Mouse (Mus musculus) heart, postnatal 0 days (tissue): Measurements from ENCODE around the gene Vmac. TPM values are rescaled to one million over a fixed set of nuclear protein-coding genes. Genes with fewer than 3 reads are reported as not detected.

ENCODE experiments used
- ATAC-seq: fragments of 200-750 bp; cut with Nextera tagmentation; 2 replicates; pipeline ENCODE4 v1.8.0; 2017; ENCODE audit warnings: low read depth, moderate number of reproducible peaks, moderate library complexity; ENCODE audit not compliant: insufficient read depth
- DNase-seq: peaks from one replicate; pipeline ENCODE4 v3.0.0-alpha.2; 2016; ENCODE audit warnings: low spot score
- H3K27ac ChIP-seq: fragments of 300-500 bp; sonication (generic); 2 replicates; pipeline ENCODE4 v1.5.1; 2014; ENCODE audit warnings: low read depth, mild to moderate bottlenecking
- H3K27me3 ChIP-seq: fragments of 300-500 bp; sonication (generic); 2 replicates; pipeline ENCODE4 v1.6.1; 2014; ENCODE audit warnings: low read length, mixed read lengths; ENCODE audit not compliant: control insufficient read depth, insufficient read depth
- H3K36me3 ChIP-seq: fragments of 300-500 bp; sonication (generic); replicated peaks from 2 replicates; pipeline ENCODE4 v1.6.1; 2014; ENCODE audit warnings: low read length, mixed read lengths; ENCODE audit not compliant: control insufficient read depth, insufficient read depth
- H3K4me1 ChIP-seq: fragments of 300-500 bp; sonication (generic); 2 replicates; pipeline ENCODE4 v1.6.1; 2014; ENCODE audit warnings: antibody characterized with exemption; ENCODE audit not compliant: control insufficient read depth, insufficient read depth
- H3K4me2 ChIP-seq: fragments of 300-500 bp; sonication (generic); 2 replicates; pipeline ENCODE4 v1.6.1; 2014; ENCODE audit warnings: low read depth, mild to moderate bottlenecking, low read length, moderate library complexity
- H3K4me3 ChIP-seq: fragments of 300-500 bp; sonication (generic); 2 replicates; pipeline ENCODE4 v1.5.1; 2014; ENCODE audit warnings: low read depth, low read length
- H3K9ac ChIP-seq: fragments of 300-500 bp; sonication (generic); replicated peaks from 2 replicates; pipeline ENCODE4 v1.6.1; 2014; ENCODE audit warnings: low read depth, low read length, mixed read lengths
- H3K9me3 ChIP-seq: fragments of 300-500 bp; sonication (generic); replicated peaks from 2 replicates; pipeline ENCODE4 v1.6.1; 2016; ENCODE audit warnings: low read length; ENCODE audit not compliant: control insufficient read depth
- CTCF ChIP-seq: IDR thresholded peaks from 2 replicates; pipeline ENCODE4 v1.5.1; 2016; ENCODE audit warnings: antibody characterized with exemption, control low read depth, low read depth
- EP300 ChIP-seq: IDR thresholded peaks from 2 replicates; pipeline ENCODE4 v1.6.1; 2016; ENCODE audit warnings: antibody characterized with exemption, low read depth
- WGBS: fragments of 180-500 bp; shearing (Covaris S2); extraction: QIAGEN DNeasy Blood & Tissue Kit; methylation state at CpG from one replicate; pipeline ENCODE4 v1.1.7; 2014; 5-methylcytosine and 5-hydroxymethylcytosine counted together
- polyA plus RNA-seq: library from polyadenylated mRNA; unstranded; fragments of >200 nt; fragmentation: Nextera tagmentation; extraction: Ambion mirVana; gene quantifications from 2 replicates; pipeline ENCODE4 v1.2.1, GENCODE M21; 2015
- total RNA-seq: library from RNA; depleted of rRNA; stranded (reverse); fragments of >200 nt; gene quantifications from 2 replicates; pipeline ENCODE4 v1.2.3, GENCODE M21; 2014; ENCODE audit warnings: low replicate concordance

Gene Vmac
- total and polyA plus RNA-seq, 2 experiments from 2014 or later: 10.7 to 16.3 TPM

DNA sequence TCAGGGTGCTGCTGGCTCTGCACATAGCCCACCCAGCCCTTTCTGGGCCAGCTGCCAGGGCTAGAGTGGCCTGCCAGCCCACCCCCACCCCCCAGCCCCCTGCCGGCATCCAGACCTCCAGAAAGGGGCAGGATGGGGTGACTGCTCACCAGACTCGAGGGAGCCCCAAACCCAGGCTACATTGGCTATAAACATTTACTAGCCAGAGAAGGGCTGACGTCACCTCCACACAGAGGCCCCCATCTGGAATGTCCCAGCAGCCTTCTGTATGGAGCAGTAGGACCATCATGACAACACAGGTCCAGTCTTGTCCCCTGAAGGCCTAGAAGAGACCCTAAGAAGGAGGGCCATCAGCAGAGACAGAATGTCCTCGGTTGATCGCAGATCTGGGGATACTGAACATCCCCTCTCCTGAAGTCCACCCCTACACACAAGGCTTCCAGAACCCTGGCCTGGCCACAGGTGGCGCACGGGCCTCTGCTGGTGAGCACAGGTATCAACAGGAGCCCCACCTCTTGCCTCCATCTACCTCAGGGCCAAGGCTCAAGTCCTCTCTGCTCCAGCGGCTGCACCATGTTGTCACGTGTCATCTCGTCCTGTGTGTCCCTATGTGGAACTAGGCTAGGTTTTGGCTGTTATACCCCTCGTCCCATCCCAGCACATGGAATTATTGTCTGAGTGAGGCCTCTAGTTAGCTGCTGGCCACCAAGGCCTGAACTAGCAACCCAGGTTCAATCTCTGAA, 5.8 kb upstream of the Vmac start:
- Histone ChIP-seq H3K4me2 (no peak overlapping the region), H3K9me3 (no peaks in the 10 kb centered on the region), H3K4me1 (peaks cover 25% of the 10 kb centered on the region), H3K27ac (no peak overlapping the region), H3K9ac (no peak overlapping the region), H3K4me3 (no peak overlapping the region), H3K27me3 (no peaks in the 10 kb centered on the region), H3K36me3 (peaks cover 29% of the 10 kb centered on the region)
- TF ChIP-seq EP300 (no peak), CTCF (no peak)
- 71% methylated on average over 11 of the region's 11 CpGs for WGBS
- no peak for ATAC-seq
- DNase-seq: no peak

GRCm38 (mm10) chr17:56722441-56722840, 4.6 kb upstream of the Vmac start:
- DNase-seq: no peak
- Histone ChIP-seq H3K4me2 (no peak overlapping the region), H3K9ac (no peak overlapping the region), H3K27ac (no peak overlapping the region), H3K4me3 (no peak overlapping the region), H3K4me1 (peaks cover 20% of the 10 kb centered on the region), H3K27me3 (no peaks in the 10 kb centered on the region), H3K9me3 (no peaks in the 10 kb centered on the region), H3K36me3 (peaks cover 29% of the 10 kb centered on the region)
- ATAC-seq: no peak
- TF ChIP-seq EP300 (no peak), CTCF (no peak)
- WGBS: 76% methylated on average over 5 of the region's 5 CpGs

GRCm38 (mm10) chr17:56716655-56717362, 1.0 kb downstream of the Vmac start:
- ATAC-seq (peak; percentile 92), DNase-seq (peak; percentile 97)
- Histone ChIP-seq H3K27ac (peak overlapping the region; percentile 84), H3K36me3 (peaks cover 14% of the 10 kb centered on the region), H3K4me1 (peaks cover 14% of the 10 kb centered on the region), H3K4me3 (peak overlapping the region; percentile 77), H3K4me2 (peak overlapping the region; percentile 79), H3K27me3 (no peaks in the 10 kb centered on the region), H3K9ac (peak overlapping the region; percentile 54; the same call in 1 of the 2 replicates), H3K9me3 (no peaks in the 10 kb centered on the region)
- under 1% methylated on average over 54 of the region's 55 CpGs for WGBS
- TF ChIP-seq EP300 (no peak), CTCF (no peak)

DNA sequence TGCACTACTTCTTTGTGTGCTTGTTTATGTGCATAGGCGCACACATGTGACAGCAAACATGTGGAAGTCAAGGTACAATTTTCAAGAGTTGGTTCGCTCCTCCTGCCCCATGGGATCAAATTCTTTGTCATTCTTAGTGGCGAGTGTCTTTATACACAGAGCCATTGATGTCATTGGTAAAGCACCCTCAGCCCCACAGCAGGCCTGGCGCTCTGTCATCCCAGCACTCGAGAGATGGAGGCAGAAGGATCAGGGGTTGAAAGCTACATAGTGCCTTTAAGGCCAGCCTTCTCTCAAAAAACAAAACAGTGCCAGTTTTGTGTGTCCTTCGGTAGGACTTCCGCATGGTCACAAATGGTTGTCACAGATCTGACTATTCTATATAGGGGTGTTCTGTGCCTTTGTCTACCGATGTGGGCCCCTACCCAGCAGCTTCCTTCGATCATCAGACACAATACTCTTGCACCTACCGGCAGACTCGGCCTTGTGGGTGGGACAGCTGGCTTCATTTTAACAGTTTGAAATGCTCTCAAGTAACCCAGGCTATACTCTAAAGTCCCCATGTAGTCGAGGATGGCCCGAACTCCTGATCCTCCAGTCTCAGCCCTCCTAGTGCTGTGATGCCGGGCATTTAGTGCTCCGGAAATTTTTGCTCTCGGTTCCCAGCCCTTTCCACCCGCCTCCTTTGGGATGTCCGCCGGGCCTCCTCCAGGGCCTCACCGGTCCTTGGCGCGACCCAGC, 1.7 kb downstream of the Vmac start:
- peaks cover 14% of the 10 kb centered on the region for H3K4me1 ChIP-seq
- H3K27me3 ChIP-seq: no peaks in the 10 kb centered on the region
- no peak for TF ChIP-seq EP300
- TF ChIP-seq CTCF: no peak
- H3K36me3 ChIP-seq: peaks cover 15% of the 10 kb centered on the region
- peak overlapping the region; percentile 77 for H3K4me3 ChIP-seq
- H3K4me2 ChIP-seq: peak overlapping the region; percentile 79
- ATAC-seq: no peak
- peak overlapping the region; percentile 55; the same call in 1 of the 2 replicates for H3K27ac ChIP-seq
- peak overlapping the region; percentile 54; the same call in 1 of the 2 replicates for H3K9ac ChIP-seq
- 25% methylated on average over 22 of the region's 22 CpGs for WGBS
- no peaks in the 10 kb centered on the region for H3K9me3 ChIP-seq
- DNase-seq: no peak

DNA sequence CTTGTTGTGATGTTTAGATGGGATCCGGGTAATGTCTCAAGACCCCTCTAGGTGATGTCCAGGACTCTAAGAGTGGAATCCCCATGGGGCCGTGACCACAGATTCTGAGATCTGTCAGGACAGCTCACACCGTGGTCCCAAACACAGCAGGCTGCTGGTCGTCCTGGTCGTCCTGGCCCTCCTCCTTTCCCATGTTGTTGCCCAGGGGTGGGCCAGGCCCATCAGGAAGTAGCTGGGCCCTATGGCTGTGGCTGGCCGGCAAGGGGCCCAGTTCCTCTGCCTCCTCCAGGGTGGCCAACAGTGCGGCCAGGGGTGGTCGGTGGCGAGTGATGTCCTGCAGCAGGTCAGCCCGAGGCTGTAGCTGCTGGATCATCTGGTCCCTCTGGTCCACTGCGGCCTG, 2.5 kb downstream of the Vmac start:
- no peaks in the 10 kb centered on the region for H3K9me3 ChIP-seq
- peaks cover 14% of the 10 kb centered on the region for H3K4me1 ChIP-seq
- H3K4me3 ChIP-seq: no peak overlapping the region
- no peak overlapping the region for H3K9ac ChIP-seq
- H3K4me2 ChIP-seq: no peak overlapping the region
- no peak for ATAC-seq
- TF ChIP-seq CTCF: no peak
- H3K36me3 ChIP-seq: peaks cover 22% of the 10 kb centered on the region
- WGBS: 63% methylated on average over 11 of the region's 11 CpGs
- H3K27me3 ChIP-seq: no peaks in the 10 kb centered on the region
- no peak overlapping the region for H3K27ac ChIP-seq
- DNase-seq: no peak
